26 mouse cellular contexts compared by ENCODE assay signal in genomic region chr15:81553455-81553854, GRCm38 (mm10).
"Had no signal": no experiment of that assay in that cellular context is flagged by ENCODE, and none has a peak within 500 bp of the region (broad histone marks: within the 10 kb centered on the region; RNA-seq: fewer than 3 reads in every experiment).

No protein-coding gene starts in this region.

- ATAC-seq: hindbrain, embryonic 16.5 days; inflammation-experienced regulatory T-cells, adult 6 months; liver, embryonic 12.5 days had no signal

- H3K4me3 ChIP-seq: heart, embryonic 13.5 days; heart, embryonic 15.5 days; hindbrain, embryonic 10.5 days; hindbrain, embryonic 12.5 days; kidney, embryonic 15.5 days; limb, embryonic 13.5 days; limb, embryonic 15.5 days; liver, embryonic 12.5 days had no signal

- H3K9ac ChIP-seq: heart, embryonic 13.5 days; heart, embryonic 15.5 days; hindbrain, embryonic 12.5 days; hindbrain, embryonic 14.5 days; kidney, embryonic 15.5 days; limb, embryonic 13.5 days; limb, embryonic 15.5 days; liver, embryonic 12.5 days; liver, embryonic 14.5 days had no signal

- H3K4me2 ChIP-seq: heart, embryonic 11.5 days; heart, embryonic 13.5 days; heart, embryonic 15.5 days; hindbrain, embryonic 12.5 days; hindbrain, embryonic 14.5 days; kidney, embryonic 15.5 days; limb, embryonic 13.5 days; limb, embryonic 15.5 days; liver, embryonic 12.5 days had no signal

- H3K27me3 ChIP-seq: heart, embryonic 13.5 days; heart, embryonic 15.5 days; hindbrain, embryonic 12.5 days; kidney, embryonic 15.5 days; limb, embryonic 13.5 days; limb, embryonic 15.5 days; liver, embryonic 12.5 days had no signal

- H3K4me1 ChIP-seq: heart, embryonic 15.5 days; hindbrain, embryonic 12.5 days; limb, embryonic 15.5 days had no signal

- DNase-seq: gastrocnemius, postnatal 25 days; heart, adult 18-20 months; heart, postnatal 14 days; heart, postnatal 4 days; kidney, adult 11 months; kidney, adult 2 months; kidney, adult 9 months; kidney, postnatal 10 days; kidney, postnatal 25 days; kidney, postnatal 4 days; layer of hippocampus, adult 9-11 months; layer of hippocampus, postnatal 36 days; left cerebral cortex, postnatal 4 days had no signal

- H3K27ac ChIP-seq: heart, embryonic 13.5 days; heart, embryonic 15.5 days; hindbrain, embryonic 10.5 days; hindbrain, embryonic 12.5 days; hindbrain, embryonic 14.5 days; kidney, embryonic 15.5 days; limb, embryonic 13.5 days; limb, embryonic 15.5 days; liver, embryonic 12.5 days; liver, embryonic 14.5 days had no signal

- H3K9me3 ChIP-seq: heart, embryonic 13.5 days; heart, embryonic 15.5 days; hindbrain, embryonic 10.5 days; hindbrain, embryonic 12.5 days; kidney, embryonic 15.5 days; limb, embryonic 13.5 days; limb, embryonic 15.5 days; liver, embryonic 12.5 days had no signal

- H3K36me3 ChIP-seq: heart, embryonic 13.5 days; heart, embryonic 15.5 days; hindbrain, embryonic 10.5 days; hindbrain, embryonic 12.5 days; kidney, embryonic 15.5 days; limb, embryonic 13.5 days; limb, embryonic 15.5 days; liver, embryonic 12.5 days had no signal
